Mouse (Mus musculus): Measurements from ENCODE around the gene Slc1a5. TPM values are rescaled to one million over a fixed set of nuclear protein-coding genes. Genes with fewer than 3 reads are reported as not detected.

The Slc1a5 gene
- total RNA-seq, 2 experiments from 2014 or later: 4.0 to 4.6 TPM

DNA sequence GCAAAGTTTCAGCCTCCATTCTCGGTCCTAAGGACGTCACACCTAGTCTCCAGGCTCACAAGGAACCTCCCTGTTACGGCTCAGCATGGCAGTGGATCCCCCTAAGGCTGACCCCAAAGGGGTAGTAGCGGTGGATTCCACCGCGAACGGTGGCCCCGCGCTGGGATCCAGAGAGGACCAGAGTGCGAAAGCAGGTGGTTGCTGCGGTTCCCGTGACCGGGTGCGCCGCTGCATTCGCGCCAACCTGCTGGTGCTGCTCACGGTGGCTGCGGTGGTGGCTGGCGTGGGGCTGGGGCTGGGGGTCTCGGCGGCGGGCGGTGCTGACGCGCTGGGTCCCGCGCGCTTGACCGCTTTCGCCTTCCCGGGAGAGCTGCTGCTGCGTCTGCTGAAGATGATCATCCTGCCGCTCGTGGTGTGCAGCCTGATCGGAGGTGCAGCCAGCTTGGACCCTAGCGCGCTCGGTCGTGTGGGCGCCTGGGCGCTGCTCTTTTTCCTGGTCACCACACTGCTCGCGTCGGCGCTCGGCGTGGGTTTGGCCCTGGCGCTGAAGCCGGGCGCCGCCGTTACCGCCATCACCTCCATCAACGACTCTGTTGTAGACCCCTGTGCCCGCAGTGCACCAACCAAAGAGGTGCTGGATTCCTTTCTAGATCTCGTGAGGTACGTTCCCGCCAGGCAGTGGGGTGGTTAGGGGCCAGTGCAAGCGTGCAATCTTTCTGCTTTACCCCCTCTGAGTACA lies 845 bp downstream of the Slc1a5 start:
- peak; percentile 15 to 23 for DNase-seq (ENCODE audit: low spot score in 2 of 2)

DNA sequence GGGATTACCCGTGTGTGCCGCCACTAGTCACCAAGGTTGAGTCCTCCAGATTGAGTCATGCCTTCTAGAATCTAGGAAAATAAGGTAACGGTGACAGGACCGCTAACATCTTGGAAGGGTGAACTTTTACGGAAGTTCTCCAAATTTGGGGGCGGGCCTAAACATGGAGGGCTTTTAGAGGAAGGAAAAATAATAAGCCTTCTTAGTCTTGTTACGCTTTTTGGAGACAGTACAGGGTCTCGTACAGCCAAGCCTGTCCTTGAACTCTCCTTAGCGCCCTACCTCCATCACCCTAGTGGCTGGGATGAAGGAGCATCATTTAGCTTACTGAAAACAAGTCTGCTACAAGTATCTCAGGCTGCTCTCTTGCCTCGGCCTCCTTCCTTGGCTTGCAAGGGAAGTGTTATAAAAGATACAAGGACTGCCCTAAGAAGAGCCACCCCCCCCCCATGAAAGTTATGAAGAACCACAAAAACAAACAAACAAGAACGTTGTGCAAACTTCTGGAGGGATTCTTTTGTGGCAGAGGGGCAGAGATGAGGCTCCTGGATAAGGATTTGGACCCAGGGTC lies 1.5 kb downstream of the Slc1a5 start:
- DNase-seq (ENCODE audit: low spot score in 2 of 2): no peak

DNA sequence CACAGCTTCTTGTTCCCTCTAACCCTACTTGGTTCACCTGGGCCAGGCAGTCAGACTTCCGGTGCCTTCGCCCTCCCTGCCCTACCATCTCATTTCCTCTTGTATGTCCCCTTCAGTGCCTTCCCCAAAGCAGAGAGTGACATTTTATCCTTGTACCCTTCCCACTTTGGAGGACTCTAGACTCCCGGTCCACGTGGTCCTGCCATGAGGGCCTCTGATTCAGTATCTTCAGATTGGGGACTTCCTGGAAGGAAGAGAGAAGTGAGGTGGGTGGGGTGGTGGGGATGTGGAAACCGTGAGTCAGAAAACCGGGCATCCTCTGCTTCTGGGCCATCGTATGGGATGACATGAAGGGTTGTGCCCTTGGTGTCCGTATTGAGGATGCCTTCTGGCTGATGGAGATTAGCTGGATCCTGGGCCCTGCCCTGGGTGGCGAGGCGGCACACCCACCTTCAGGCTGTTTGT lies 2.1 kb downstream of the Slc1a5 start:
- no peak for DNase-seq (ENCODE audit: low spot score in 2 of 2)

- no peak for DNase-seq (ENCODE audit: low spot score in 2 of 2)
Observed at GRCm38 (mm10) chr7:16783758-16784415, 2.7 kb downstream of the Slc1a5 start.

GRCm38 (mm10) chr7:16784498-16784976 lies 3.4 kb downstream of the Slc1a5 start:
- DNase-seq (ENCODE audit: low spot score in 2 of 2): no peak

GRCm38 (mm10) chr7:16785541-16786083 lies 4.5 kb downstream of the Slc1a5 start:
- DNase-seq (ENCODE audit: low spot score in 2 of 2): no peak

- no peak for DNase-seq (ENCODE audit: low spot score in 2 of 2)
Observed at GRCm38 (mm10) chr7:16792316-16792715, 11.2 kb downstream of the Slc1a5 start.

- no peak for DNase-seq (ENCODE audit: low spot score in 2 of 2)
Observed at GRCm38 (mm10) chr7:16793010-16793725, 12.0 kb downstream of the Slc1a5 start.

- no peak for DNase-seq (ENCODE audit: low spot score in 2 of 2)
Observed at GRCm38 (mm10) chr7:16794886-16795285, 13.7 kb downstream of the Slc1a5 start.

DNA sequence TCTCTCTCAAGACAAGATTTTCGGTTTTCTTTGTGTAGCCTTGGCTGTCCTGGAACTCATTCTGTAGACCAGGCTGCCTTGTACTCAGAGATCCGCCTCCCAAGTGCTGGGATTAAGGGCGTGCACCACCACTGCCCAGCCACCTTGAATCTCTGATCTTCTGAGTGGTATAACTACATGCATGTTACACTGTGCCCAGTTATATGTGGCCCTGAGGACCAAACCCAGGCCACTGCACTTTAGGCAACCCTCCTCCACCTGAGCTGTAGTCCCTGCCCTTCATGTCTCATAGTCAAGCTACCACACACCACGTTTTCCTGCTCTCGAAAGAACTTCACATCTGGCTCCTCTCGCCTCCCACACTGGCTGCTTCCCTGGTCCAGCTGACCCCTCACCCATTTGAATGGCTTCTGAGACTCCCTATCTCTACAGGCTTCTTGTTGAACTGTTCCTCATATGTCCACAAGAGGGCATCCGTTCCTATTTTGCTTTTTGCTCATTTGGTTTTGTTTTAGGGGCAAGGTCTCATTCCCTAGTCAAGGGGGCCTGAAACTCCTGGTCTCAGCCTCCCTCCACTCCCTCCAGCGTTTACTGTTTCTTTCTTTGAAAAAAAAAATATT lies 23.4 kb downstream of the Slc1a5 start:
- DNase-seq (ENCODE audit: low spot score in 2 of 2): no peak

DNA sequence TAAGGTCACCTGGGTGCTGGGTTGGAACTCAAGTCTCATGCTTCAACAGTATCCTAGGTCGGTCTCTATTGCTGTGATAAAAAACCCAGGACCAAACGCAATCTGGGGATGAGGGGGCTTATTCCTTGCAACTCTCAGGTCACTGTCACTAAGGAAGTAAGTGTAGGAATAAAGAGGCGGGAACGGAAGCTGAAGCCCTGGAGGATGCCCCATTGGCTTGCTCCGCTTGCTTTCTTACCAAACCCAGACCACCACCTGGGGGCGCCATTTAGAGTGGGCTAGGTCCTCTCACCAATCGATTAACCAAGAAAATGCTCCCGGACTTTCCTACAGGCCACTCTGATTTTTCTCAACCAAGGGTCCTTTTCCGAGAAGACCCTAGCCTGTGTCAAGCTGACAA lies 26.8 kb downstream of the Slc1a5 start:
- DNase-seq (ENCODE audit: low spot score in 2 of 2): no peak

DNA sequence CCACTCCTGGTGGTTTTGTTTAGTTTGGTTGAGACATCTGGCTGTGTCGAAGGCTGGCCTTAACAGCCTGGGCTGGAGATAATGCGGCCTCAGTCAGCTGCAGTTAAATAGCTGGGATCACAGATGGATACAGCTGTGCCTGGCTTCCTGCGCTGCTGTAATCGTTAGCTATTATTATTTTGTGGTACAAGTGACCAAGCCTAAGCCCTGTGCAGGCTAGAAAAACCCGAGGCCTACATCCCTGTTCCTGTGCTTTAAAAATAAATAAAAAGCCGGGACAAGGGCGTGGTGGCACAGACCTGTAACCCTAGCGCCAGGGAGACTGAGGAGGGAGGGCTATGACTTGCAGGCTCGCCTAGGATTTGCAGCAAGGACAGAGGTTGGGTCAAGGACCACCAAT lies 27.5 kb downstream of the Slc1a5 start:
- DNase-seq (ENCODE audit: low spot score in 2 of 2): no peak

DNA sequence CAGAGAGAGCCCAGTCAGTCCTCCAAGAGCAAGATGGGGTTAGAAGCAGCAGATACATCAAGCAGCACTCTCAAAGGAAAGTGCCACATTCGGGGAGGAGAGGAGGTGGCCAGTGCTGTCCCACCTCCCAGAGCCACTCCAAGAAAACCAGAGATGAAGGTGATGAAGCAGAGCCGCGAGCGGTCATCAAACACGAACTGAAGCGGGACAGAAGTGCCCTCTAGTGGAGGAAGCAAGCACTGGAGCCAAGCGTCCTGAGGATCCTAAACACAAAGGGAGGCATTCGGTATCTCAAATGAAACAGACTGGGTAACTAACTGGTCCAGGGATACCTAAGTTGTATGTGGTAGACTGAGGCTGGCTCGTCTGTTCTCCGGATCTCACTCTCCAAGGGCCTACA lies 28.6 kb downstream of the Slc1a5 start:
- peak; percentile 78 to 82 for DNase-seq (ENCODE audit: low spot score in 2 of 2)

DNA sequence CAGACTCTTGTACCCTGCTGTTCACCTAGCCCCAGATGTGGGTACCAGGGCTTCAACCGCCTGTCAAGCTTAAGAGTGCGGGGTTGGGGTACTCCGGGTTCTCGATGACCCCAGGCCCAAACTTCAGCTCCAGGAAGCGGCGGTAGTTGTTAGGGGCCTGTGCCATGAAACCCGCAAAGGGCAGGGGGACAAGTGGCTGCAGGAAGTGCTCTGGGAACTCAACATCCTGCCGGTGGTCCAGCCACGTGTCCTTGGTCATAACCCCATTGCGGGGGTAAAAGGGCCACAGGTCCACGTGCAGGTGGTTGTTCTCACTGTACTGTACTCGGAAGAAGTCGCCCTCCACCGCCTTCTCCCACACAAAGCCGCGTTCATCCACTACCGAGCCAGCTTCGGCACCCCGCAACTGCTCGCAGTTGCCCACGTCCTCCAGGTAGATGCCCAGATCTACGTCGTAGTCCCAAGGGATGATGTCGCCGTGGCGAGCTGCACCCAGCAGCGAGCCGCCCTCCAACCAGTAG lies 29.3 kb downstream of the Slc1a5 start:
- no peak for DNase-seq (ENCODE audit: low spot score in 2 of 2)

GRCm38 (mm10) chr7:16810920-16811648 lies 29.9 kb downstream of the Slc1a5 start:
- peak; percentile 52 to 66 for DNase-seq (ENCODE audit: low spot score in 2 of 2)

- DNase-seq (ENCODE audit: low spot score in 2 of 2): no peak
Observed at GRCm38 (mm10) chr7:16811649-16812070, 30.5 kb downstream of the Slc1a5 start.

DNA sequence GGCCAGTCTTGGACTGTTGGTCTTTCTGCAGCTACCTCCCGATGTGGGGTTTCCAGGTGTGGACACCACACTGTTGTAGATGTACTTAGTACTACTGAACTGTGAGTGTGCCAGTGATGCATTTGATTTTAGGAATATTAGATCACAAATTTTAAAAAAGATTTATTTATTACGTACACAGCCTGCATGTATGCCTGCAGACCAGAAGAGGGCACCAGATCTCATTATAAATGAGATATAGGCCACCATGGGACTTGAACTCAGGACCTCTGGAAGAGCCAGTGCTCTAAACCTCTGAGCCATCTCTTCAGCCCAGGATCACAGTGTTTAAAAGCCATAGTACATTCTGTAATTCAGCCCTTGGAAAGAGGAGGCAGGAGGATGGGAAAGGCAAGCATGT lies 31.4 kb downstream of the Slc1a5 start:
- DNase-seq (ENCODE audit: low spot score in 2 of 2): no peak

GRCm38 (mm10) chr7:16815351-16815941 lies 34.3 kb downstream of the Slc1a5 start, which contains the start of gene Strn4:
TSS of gene Strn4 (plus strand) at chr7:16815889.
- DNase-seq (ENCODE audit: low spot score in 2 of 2): no peak

- peak; percentile 76 to 84 for DNase-seq (ENCODE audit: low spot score in 2 of 2)
Observed at GRCm38 (mm10) chr7:16816078-16816474, 34.9 kb downstream of the Slc1a5 start.
